Mouse (Mus musculus) kidney, adult 2 months (tissue): ENCODE measurements at regions not wholly inside any gene's neighbourhood (a gene's known extent, or its start where the extent isn't known, plus 50 kb on each side); places are given as distances from the start of the nearest gene placed in this dataset.

Experiments
- DNase-seq: peaks from one replicate; pipeline ENCODE4 v3.0.0; 2021
- H3K27ac ChIP-seq: fragments of 200-500 bp; 2 replicates; pipeline ENCODE4 v1.5.1; 2012; ENCODE audit warnings: low read depth, low read length, control low read depth, inconsistent platforms; ENCODE audit not compliant: insufficient read depth
- H3K27me3 ChIP-seq: fragments of 200-500 bp; replicated peaks from 2 replicates; pipeline ENCODE4 v1.6.1; 2012; ENCODE audit warnings: mild to moderate bottlenecking, moderate library complexity, low read length, inconsistent platforms; ENCODE audit not compliant: control insufficient read depth, insufficient read depth
- H3K36me3 ChIP-seq: fragments of 200-500 bp; 2 replicates; pipeline ENCODE4 v1.6.1; 2012; ENCODE audit warnings: mild to moderate bottlenecking, moderate library complexity, low read length, inconsistent platforms; ENCODE audit not compliant: control insufficient read depth, insufficient read depth
- H3K4me1 ChIP-seq: fragments of 200-500 bp; 2 replicates; pipeline ENCODE4 v1.6.1; 2011; ENCODE audit warnings: low read length; ENCODE audit not compliant: control insufficient read depth, insufficient read depth
- H3K4me3 ChIP-seq: fragments of 200-500 bp; 2 replicates; pipeline ENCODE4 v1.5.1; 2011; ENCODE audit warnings: mild to moderate bottlenecking, low read depth, low read length, control low read depth; ENCODE audit not compliant: insufficient read depth
- CTCF ChIP-seq: fragments of 200-500 bp; conservative IDR thresholded peaks from 2 replicates; pipeline ENCODE4 v1.5.1; 2011; ENCODE audit warnings: low read depth, mild to moderate bottlenecking, control low read depth, low read length, moderate library complexity, mixed read lengths; ENCODE audit not compliant: insufficient read depth, insufficient read length
- POLR2A ChIP-seq: fragments of 200-500 bp; IDR thresholded peaks from one replicate; pipeline ENCODE4 v1.6.1; 2011; ENCODE audit warnings: low read depth, low read length, control low read depth
- WGBS: fragments of 180-500 bp; shearing (Covaris S2); methylation state at CpG from one replicate; pipeline ENCODE4 v1.1.7; 2018; 5-methylcytosine and 5-hydroxymethylcytosine counted together

- TF ChIP-seq CTCF (no peak), POLR2A (no peak)
- H3K36me3 ChIP-seq = no peaks in the 10 kb centered on the region
- H3K4me3 ChIP-seq = no peak overlapping the region
- no peaks in the 10 kb centered on the region for H3K27me3 ChIP-seq
- WGBS = 68% methylated on average over 4 of the region's 4 CpGs
- no peak overlapping the region for H3K27ac ChIP-seq
- no peaks in the 10 kb centered on the region for H3K4me1 ChIP-seq
- no peak for DNase-seq
Observed at GRCm38 (mm10) chr11:63533555-63534200, 388.4 kb downstream of the Hs3st3b1 start.

- no peaks in the 10 kb centered on the region for H3K4me1 ChIP-seq
- TF ChIP-seq POLR2A = no peak
- no peak for TF ChIP-seq CTCF
- H3K27ac ChIP-seq = no peak overlapping the region
- WGBS = 78% methylated on average over 3 of the region's 3 CpGs
- H3K4me3 ChIP-seq = no peak overlapping the region
- DNase-seq = no peak
- H3K36me3 ChIP-seq = no peaks in the 10 kb centered on the region
- no peaks in the 10 kb centered on the region for H3K27me3 ChIP-seq
Observed at GRCm38 (mm10) chr11:63537693-63538092, 384.4 kb downstream of the Hs3st3b1 start.

- Histone ChIP-seq H3K27ac (no peak overlapping the region), H3K4me1 (no peaks in the 10 kb centered on the region), H3K36me3 (no peaks in the 10 kb centered on the region), H3K27me3 (no peaks in the 10 kb centered on the region), H3K4me3 (no peak overlapping the region)
- no peak for TF ChIP-seq POLR2A
- TF ChIP-seq CTCF = no peak
- peak; percentile 2 for DNase-seq
- WGBS = 81% methylated on average over 7 of the region's 7 CpGs
Observed at GRCm38 (mm10) chr11:63543971-63544696, 378.0 kb downstream of the Hs3st3b1 start.

GRCm38 (mm10) chr11:63545516-63545915 is 376.6 kb downstream of the Hs3st3b1 start:
- Histone ChIP-seq H3K4me3 (no peak overlapping the region), H3K27ac (no peak overlapping the region), H3K4me1 (no peaks in the 10 kb centered on the region), H3K36me3 (no peaks in the 10 kb centered on the region), H3K27me3 (no peaks in the 10 kb centered on the region)
- no peak for DNase-seq
- no peak for TF ChIP-seq POLR2A
- no peak for TF ChIP-seq CTCF
- WGBS = 33% methylated on average over 7 of the region's 7 CpGs

- Histone ChIP-seq H3K36me3 (no peaks in the 10 kb centered on the region), H3K27ac (no peak overlapping the region), H3K4me1 (no peaks in the 10 kb centered on the region), H3K27me3 (no peaks in the 10 kb centered on the region), H3K4me3 (no peak overlapping the region)
- DNase-seq = no peak
- 64% methylated on average over 6 of the region's 6 CpGs for WGBS
- TF ChIP-seq POLR2A (no peak), CTCF (no peak)
Observed at GRCm38 (mm10) chr11:63560466-63560865, 361.6 kb downstream of the Hs3st3b1 start.

- Histone ChIP-seq H3K4me3 (no peak overlapping the region), H3K4me1 (no peaks in the 10 kb centered on the region), H3K27ac (no peak overlapping the region), H3K27me3 (no peaks in the 10 kb centered on the region), H3K36me3 (no peaks in the 10 kb centered on the region)
- 61% methylated on average over 2 of the region's 2 CpGs for WGBS
- peak; percentile 9 for DNase-seq
- no peak for TF ChIP-seq CTCF
- no peak for TF ChIP-seq POLR2A
Observed at GRCm38 (mm10) chr11:63562696-63563095, 359.4 kb downstream of the Hs3st3b1 start.

GRCm38 (mm10) chr11:63565471-63566232 is 356.4 kb downstream of the Hs3st3b1 start:
- Histone ChIP-seq H3K4me3 (no peak overlapping the region), H3K36me3 (no peaks in the 10 kb centered on the region), H3K4me1 (no peaks in the 10 kb centered on the region), H3K27ac (no peak overlapping the region), H3K27me3 (no peaks in the 10 kb centered on the region)
- no peak for DNase-seq
- 75% methylated on average over 8 of the region's 8 CpGs for WGBS
- TF ChIP-seq POLR2A (no peak), CTCF (no peak)
